Mouse (Mus musculus): ENCODE measurements at regions not wholly inside any gene's neighbourhood (a gene's known extent, or its start where the extent isn't known, plus 50 kb on each side); places are given as distances from the start of the nearest gene placed in this dataset.

DNA sequence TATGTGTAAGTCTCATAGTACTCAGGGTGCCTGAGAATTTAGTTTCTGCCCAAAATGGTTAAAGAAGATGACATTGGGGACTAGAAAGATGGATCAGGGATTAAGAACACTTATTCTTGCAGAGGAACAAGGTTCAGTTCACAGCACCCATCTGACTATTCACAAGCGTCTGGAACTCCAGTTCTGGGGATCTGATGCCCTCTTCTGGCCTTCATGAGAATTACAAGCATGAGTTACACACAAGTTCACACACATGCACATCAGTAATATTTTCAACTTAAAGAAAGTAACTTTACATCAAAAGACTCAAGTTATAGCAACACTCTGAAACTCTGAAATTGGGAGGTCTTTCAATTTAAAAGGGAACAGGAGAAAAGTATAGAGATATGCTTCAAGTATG, 174.1 kb upstream of the Noct start:
- Histone ChIP-seq H3K36me3 (no peaks in the 10 kb centered on the region), H3K4me1 (no peaks in the 10 kb centered on the region), H3K27me3 (no peaks in the 10 kb centered on the region), H3K27ac (replicated peaks) (no peak overlapping the region), H3K4me2 (replicated peaks) (no peak overlapping the region), H3K9ac (replicated peaks) (no peak overlapping the region), H3K4me3 (no peak overlapping the region), H3K9me3 (no peaks in the 10 kb centered on the region)
- 88% methylated on average over 1 of the region's 1 CpGs for WGBS
- ATAC-seq (ENCODE audit: low FRiP score, low read depth): no peak

DNA sequence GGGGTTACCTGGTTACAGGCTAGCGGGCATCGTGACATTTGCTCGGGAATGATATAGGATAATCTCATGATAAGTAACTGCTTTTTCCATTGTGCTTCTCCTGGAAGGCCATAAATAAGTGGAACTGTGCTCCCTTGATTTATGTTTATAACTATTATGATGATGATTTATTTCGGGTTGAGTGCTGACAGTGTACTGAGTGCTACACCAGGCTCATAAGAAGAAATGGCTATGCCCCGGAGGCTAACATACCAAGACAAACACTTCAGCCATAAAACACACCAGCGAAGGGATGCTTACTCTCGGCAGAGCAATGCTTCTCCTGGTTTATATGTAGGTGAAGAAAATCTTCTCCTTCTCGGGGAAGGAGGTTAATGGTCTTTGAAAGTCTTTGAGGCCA, 169.2 kb upstream of the Noct start:
- 93% methylated on average over 8 of the region's 8 CpGs for WGBS
- no peaks in the 10 kb centered on the region for H3K4me1 ChIP-seq
- H3K4me2 ChIP-seq (replicated peaks): no peak overlapping the region
- H3K9me3 ChIP-seq: no peaks in the 10 kb centered on the region
- no peak overlapping the region for H3K4me3 ChIP-seq
- no peak for ATAC-seq (ENCODE audit: low FRiP score, low read depth)
- no peaks in the 10 kb centered on the region for H3K36me3 ChIP-seq
- H3K27me3 ChIP-seq: no peaks in the 10 kb centered on the region
- no peak overlapping the region for H3K9ac ChIP-seq (replicated peaks)
- H3K27ac ChIP-seq (replicated peaks): no peak overlapping the region

DNA sequence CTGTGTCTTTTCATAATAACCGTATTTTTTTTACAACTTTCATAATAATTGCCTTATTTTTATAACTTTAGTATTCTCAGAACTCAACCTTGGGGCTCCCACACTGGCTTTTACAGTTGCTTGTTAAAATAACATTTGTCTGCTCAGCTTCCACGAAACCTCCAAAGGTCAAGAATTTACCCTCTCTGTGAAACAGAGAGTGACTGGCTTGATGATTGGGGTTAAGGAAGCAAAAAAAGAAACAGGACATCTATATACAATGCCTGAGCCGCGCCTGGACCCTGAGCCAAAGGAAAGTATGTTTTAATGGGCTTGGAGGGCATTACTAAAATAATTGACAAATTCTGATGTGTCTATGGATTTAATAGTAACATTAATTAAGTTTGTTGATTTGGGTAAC, 160.0 kb upstream of the Noct start:
- Histone ChIP-seq H3K27ac (replicated peaks) (no peak overlapping the region), H3K4me1 (peaks cover 3% of the 10 kb centered on the region; the same call in 1 of the 2 replicates), H3K36me3 (no peaks in the 10 kb centered on the region), H3K4me2 (replicated peaks) (no peak overlapping the region), H3K4me3 (no peak overlapping the region), H3K9me3 (no peaks in the 10 kb centered on the region), H3K27me3 (no peaks in the 10 kb centered on the region), H3K9ac (replicated peaks) (no peak overlapping the region)
- 63% methylated on average over 4 of the region's 4 CpGs for WGBS
- ATAC-seq (ENCODE audit: low FRiP score, low read depth): no peak

DNA sequence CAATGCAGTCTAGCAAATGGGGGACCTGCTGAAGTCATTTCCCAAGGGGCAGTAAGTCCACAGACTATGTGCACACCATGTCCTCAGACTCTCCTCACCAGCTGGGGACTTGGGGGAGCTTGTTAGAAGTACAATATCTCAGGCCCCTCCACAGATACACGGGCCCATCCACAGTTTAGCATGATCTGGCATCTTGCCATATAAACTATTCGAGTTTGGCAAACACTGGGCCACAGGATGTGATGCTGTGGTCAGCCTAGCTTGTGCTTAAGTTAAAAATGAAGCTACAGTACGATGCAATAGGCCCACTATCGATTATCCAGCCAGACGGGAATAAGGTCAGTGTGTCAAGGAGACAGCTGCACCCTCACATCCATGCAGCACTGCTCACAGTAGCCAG, 157.9 kb upstream of the Noct start:
- no peak overlapping the region for H3K27ac ChIP-seq (replicated peaks)
- H3K4me2 ChIP-seq (replicated peaks): no peak overlapping the region
- ATAC-seq (ENCODE audit: low FRiP score, low read depth): no peak
- peaks cover 3% of the 10 kb centered on the region; the same call in 1 of the 2 replicates for H3K4me1 ChIP-seq
- no peak overlapping the region for H3K9ac ChIP-seq (replicated peaks)
- H3K36me3 ChIP-seq: no peaks in the 10 kb centered on the region
- H3K4me3 ChIP-seq: no peak overlapping the region
- H3K9me3 ChIP-seq: no peaks in the 10 kb centered on the region
- no peaks in the 10 kb centered on the region for H3K27me3 ChIP-seq
- 59% methylated on average over 5 of the region's 5 CpGs for WGBS

DNA sequence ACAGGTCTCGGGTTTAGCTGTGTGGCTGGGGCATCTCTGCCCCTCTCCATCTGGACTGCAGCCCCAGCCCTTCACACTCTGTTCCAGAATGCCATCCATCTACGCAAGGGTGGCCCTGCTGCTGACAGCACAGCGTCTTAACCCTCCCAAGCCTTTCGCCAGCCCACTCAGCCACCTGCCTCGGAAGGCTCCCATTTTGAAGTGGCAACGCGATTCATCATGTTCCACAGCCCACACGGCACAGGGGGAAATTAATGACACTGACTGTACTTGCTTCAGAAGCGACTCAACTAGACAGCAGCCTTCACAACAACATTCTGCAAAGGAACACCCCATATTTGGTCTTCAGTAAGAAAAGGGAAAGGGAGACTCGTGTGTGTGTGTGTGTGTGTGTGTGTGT, 151.8 kb upstream of the Noct start:
- no peaks in the 10 kb centered on the region for H3K9me3 ChIP-seq
- no peak overlapping the region for H3K9ac ChIP-seq (replicated peaks)
- H3K4me2 ChIP-seq (replicated peaks): no peak overlapping the region
- ATAC-seq (ENCODE audit: low FRiP score, low read depth): no peak
- H3K4me1 ChIP-seq: peaks cover 4% of the 10 kb centered on the region; the same call in 1 of the 2 replicates
- H3K27ac ChIP-seq (replicated peaks): no peak overlapping the region
- no peak overlapping the region for H3K4me3 ChIP-seq
- H3K36me3 ChIP-seq: no peaks in the 10 kb centered on the region
- no peaks in the 10 kb centered on the region for H3K27me3 ChIP-seq
- 84% methylated on average over 10 of the region's 10 CpGs for WGBS

DNA sequence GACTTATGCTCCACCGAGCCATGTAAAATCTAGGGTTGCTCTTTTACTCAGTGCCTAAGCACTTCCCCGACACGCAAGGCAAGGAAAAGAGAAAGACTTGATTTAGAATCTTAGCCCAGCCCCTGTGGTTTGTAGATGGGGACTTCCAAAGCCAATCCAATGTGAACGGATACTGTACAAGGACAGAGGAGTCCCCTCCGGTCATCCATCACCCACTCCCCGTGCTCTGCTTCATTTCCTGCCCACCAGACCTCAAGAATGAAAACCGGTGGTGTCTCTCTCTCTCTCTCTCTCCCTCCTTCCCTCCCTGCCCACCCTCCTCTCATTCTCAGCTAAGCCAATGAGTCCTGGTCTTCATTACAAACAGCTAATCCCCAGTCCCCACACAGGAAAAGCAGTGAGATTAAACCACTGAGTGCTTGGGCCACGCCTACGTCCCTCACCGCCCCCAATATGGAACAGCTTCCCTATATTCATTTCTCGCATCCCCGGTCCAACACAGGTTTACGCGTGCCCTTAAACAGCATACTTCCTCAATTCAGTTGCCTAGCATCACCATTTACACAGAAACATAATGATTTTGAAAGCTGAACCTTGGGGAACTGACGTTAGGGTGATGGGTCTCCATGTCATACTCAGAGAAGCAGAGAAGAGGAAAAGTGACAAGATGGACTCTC, 151.1 kb upstream of the Noct start:
- Histone ChIP-seq H3K9ac (replicated peaks) (no peak overlapping the region), H3K4me1 (peaks cover 5% of the 10 kb centered on the region), H3K36me3 (no peaks in the 10 kb centered on the region), H3K4me2 (replicated peaks) (no peak overlapping the region), H3K9me3 (no peaks in the 10 kb centered on the region), H3K27ac (replicated peaks) (no peak overlapping the region), H3K27me3 (no peaks in the 10 kb centered on the region), H3K4me3 (no peak overlapping the region)
- no peak for ATAC-seq (ENCODE audit: low FRiP score, low read depth)
- WGBS: 86% methylated on average over 15 of the region's 15 CpGs

DNA sequence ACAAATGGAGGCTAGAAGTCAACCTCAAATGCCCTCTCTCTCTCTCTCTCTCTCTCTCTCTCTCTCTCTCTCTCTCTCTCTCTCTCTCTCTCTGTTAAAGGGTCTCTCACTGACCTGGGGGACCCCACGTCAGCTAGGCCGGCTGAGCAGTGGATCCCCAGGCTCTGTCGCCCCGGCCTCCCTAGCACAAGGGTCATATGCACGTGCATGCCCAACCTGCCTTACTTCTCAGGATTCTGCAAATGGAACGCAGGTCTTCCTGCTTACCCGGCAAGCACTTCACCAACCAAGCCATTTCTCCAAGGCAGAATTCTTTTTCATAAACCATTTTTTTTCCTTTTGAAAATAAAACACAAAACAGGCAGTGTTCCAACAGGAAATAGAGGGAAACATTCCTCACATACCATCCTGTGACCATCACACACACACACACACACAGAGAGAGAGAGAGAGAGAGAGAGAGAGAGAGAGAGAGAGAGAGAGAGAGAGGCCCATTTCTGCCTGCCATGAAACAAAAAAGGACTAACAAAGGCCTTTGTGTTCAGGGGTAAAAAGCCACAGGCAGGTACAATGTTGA, 150.4 kb upstream of the Noct start:
- Histone ChIP-seq H3K27ac (replicated peaks) (no peak overlapping the region), H3K4me1 (peaks cover 6% of the 10 kb centered on the region), H3K36me3 (no peaks in the 10 kb centered on the region), H3K9me3 (no peaks in the 10 kb centered on the region), H3K4me2 (replicated peaks) (no peak overlapping the region), H3K27me3 (no peaks in the 10 kb centered on the region), H3K4me3 (no peak overlapping the region), H3K9ac (replicated peaks) (no peak overlapping the region)
- 76% methylated on average over 7 of the region's 7 CpGs for WGBS
- no peak for ATAC-seq (ENCODE audit: low FRiP score, low read depth)

DNA sequence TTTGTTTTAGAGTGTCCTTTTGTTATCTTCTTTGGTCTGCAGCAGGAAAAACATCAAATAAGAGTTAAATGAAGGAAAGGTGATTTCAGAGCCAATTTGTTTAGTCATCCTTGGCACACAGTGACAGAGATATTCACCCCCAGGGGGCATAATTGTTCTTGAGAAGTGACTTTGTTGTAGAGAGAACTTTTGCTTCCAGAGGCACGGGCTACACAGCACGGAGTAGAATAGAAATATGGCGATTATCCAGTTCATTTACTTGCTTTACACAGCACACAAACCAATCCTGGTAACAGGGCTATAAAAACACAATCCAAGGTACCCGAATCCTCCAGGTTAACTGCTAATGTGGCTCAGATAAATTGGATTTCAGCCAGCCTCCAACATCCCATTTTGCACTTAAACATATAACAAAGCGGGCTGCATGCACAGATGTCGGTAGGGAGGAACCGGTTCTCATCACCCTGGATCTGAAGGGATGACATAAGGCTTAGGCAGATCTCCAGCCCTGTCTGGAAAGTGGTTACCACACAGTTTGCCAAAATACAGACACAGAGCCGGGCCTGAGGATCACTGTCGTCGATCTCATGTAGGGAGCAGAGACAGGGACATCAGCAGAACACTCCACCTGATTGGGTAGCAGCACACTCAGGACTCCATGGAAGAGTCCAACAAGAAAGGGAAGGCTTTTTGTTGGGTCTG, 148.9 kb upstream of the Noct start:
- H3K27me3 ChIP-seq: no peaks in the 10 kb centered on the region
- H3K36me3 ChIP-seq: no peaks in the 10 kb centered on the region
- H3K27ac ChIP-seq (replicated peaks): no peak overlapping the region
- H3K4me1 ChIP-seq: peaks cover 6% of the 10 kb centered on the region
- no peak for ATAC-seq (ENCODE audit: low FRiP score, low read depth)
- 83% methylated on average over 10 of the region's 10 CpGs for WGBS
- no peak overlapping the region for H3K4me3 ChIP-seq
- no peak overlapping the region for H3K9ac ChIP-seq (replicated peaks)
- H3K9me3 ChIP-seq: no peaks in the 10 kb centered on the region
- H3K4me2 ChIP-seq (replicated peaks): no peak overlapping the region

DNA sequence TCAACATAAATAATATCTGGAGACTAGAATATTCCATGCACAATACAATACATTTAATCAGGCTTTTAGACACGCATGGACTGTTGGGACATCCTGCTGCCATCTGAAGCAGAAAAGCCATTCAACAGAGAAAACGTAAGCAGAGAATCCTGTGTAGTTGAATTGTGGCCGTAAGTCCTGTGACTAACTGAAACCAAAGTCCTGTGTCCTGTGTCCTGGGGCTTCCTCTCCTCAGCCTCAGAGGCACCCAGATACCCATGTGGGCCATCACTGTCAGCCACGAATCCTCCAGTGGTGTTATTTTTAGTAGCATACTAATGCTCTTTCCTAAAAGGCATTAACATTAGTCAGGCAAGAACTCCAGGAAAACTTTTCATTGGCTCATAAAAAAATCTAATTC, 145.8 kb upstream of the Noct start:
- 0 out of 2 replicates have a peak, but pooled peaks cover 2% of the 10 kb centered on the region for H3K27me3 ChIP-seq
- WGBS: 57% methylated on average over 4 of the region's 4 CpGs
- H3K4me2 ChIP-seq (replicated peaks): no peak overlapping the region
- H3K27ac ChIP-seq (replicated peaks): no peak overlapping the region
- peaks cover 12% of the 10 kb centered on the region for H3K4me1 ChIP-seq
- ATAC-seq (ENCODE audit: low FRiP score, low read depth): no peak
- no peak overlapping the region for H3K9ac ChIP-seq (replicated peaks)
- H3K36me3 ChIP-seq: no peaks in the 10 kb centered on the region
- H3K9me3 ChIP-seq: no peaks in the 10 kb centered on the region
- H3K4me3 ChIP-seq: no peak overlapping the region

DNA sequence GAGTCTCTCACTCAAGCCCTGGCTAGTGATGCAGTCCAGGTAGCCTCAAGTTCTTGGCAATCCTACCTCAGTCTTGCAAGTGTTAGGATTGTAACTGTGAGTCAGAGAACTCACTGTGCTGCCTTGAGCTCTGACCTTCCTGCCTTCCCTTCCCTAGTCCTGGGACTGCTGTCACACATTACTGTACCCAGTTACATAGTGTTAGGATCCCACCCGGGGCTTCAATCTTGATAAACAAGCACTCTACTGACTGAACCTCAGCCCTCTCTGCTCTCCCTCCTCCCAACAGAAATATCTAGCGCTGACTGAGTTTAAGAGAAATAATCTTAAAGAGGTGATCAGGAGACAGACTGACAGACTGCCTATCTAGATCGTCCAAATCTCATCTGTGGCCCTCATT, 143.8 kb upstream of the Noct start:
- no peaks in the 10 kb centered on the region for H3K36me3 ChIP-seq
- WGBS: 77% methylated on average over 3 of the region's 3 CpGs
- ATAC-seq (ENCODE audit: low FRiP score, low read depth): no peak

DNA sequence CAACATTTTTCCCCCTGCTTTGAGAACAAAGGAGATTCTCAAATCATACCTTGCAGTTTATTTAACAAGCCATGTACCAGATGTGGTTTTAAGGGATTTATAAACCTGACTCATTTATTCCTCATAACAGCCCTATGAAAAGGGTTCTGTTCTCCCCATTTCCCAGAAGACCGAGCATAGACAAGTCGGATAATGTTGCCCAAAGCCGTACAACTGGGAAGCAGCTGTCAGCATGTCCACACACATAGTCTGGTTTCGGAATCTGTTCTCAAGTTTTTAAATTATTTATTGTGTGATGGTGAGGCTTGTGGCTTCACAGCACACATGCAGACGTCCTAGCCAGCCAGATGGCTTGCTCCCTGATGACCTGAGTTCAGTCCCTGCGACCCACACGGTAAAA, 143.4 kb upstream of the Noct start:
- no peaks in the 10 kb centered on the region for H3K9me3 ChIP-seq
- ATAC-seq (ENCODE audit: low FRiP score, low read depth): no peak
- H3K9ac ChIP-seq (replicated peaks): no peak overlapping the region

More for the DNA sequence above, 143.8 kb upstream of the Noct start:
- no peaks in the 10 kb centered on the region for H3K9me3 ChIP-seq
- no peak overlapping the region for H3K27ac ChIP-seq (replicated peaks)
- no peak overlapping the region for H3K4me2 ChIP-seq (replicated peaks)
- no peak overlapping the region for H3K4me3 ChIP-seq
- H3K27me3 ChIP-seq: 0 out of 2 replicates have a peak, but pooled peaks cover 2% of the 10 kb centered on the region
- H3K9ac ChIP-seq (replicated peaks): no peak overlapping the region
- H3K4me1 ChIP-seq: peaks cover 8% of the 10 kb centered on the region

DNA sequence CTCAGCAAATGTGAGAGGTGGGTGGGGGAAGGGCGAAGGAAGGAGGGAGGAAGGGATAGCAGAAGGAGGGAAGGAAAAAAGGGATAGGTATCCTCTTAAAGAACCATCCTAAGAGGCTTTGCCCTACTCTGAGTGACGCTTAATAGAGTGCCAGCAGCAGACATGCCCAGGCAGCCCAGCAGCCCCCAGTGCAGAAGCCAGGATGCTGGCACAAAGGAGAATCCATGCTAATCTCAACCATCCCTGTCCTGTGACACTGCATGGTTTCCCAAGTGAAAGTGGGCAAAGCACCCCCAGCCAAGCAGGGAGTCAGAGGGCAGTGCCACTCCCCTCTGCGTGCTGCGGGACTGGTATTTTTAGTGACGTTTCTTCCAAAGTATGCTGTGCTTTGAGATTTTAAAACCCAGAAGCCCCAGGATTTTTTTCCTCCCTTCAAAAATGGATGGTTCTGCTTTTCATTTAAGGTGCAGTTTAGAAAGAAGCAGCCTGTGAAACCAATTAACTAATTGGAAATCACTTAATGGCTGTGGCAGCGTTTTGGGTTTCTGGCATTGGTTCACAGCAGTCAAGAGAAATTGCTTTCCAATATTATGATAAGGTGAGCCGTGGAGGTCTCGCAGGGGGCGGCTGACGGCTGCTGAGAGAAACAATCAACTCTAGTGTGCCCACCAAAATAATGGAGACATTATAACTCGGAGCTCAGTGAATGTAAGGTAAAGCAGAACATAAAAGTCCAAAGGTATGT, 141.2 kb upstream of the Noct start:
- ATAC-seq (ENCODE audit: low FRiP score, low read depth): 0 out of 2 replicates have a peak, but pooled peaks have one; percentile 17
- WGBS: 77% methylated on average over 11 of the region's 11 CpGs
- Histone ChIP-seq H3K4me2 (replicated peaks) (no peak overlapping the region), H3K9me3 (no peaks in the 10 kb centered on the region), H3K4me1 (peaks cover 17% of the 10 kb centered on the region), H3K4me3 (no peak overlapping the region), H3K27me3 (0 out of 2 replicates have a peak, but pooled peaks cover 2% of the 10 kb centered on the region), H3K27ac (replicated peaks) (no peak overlapping the region), H3K9ac (replicated peaks) (no peak overlapping the region), H3K36me3 (no peaks in the 10 kb centered on the region)

More for the DNA sequence above, 143.4 kb upstream of the Noct start:
- peaks cover 8% of the 10 kb centered on the region for H3K4me1 ChIP-seq
- no peak overlapping the region for H3K4me3 ChIP-seq
- H3K27ac ChIP-seq (replicated peaks): no peak overlapping the region
- H3K27me3 ChIP-seq: 0 out of 2 replicates have a peak, but pooled peaks cover 2% of the 10 kb centered on the region
- no peaks in the 10 kb centered on the region for H3K36me3 ChIP-seq
- H3K4me2 ChIP-seq (replicated peaks): no peak overlapping the region
- 60% methylated on average over 7 of the region's 7 CpGs for WGBS

Data from midbrain, embryonic 12.5 days (tissue).